Mouse (Mus musculus): ENCODE results near the gene Ngb. TPM values are rescaled to one million over a fixed set of nuclear protein-coding genes. Genes with fewer than 3 reads are reported as not detected.

Gene Ngb
- 3.8 and 5.0 TPM in 2 replicates for polyA plus RNA-seq (2012; rRNA removed)

- H3K4me3 ChIP-seq (replicated peaks; ENCODE audit: insufficient read depth, low read depth, low read length), result no peak within 1 kb of the TSS
- H3K4me1 ChIP-seq (ENCODE audit: control insufficient read depth, insufficient read depth, low read length), result peaks cover 7% of the 10 kb centered on the region
- H3K27ac ChIP-seq (ENCODE audit: insufficient read depth, low read length), result no peak within 1 kb of the TSS
- peaks cover 1% of the 10 kb centered on the region; the same call in 1 of the 2 replicates for H3K27me3 ChIP-seq (ENCODE audit: control insufficient read depth, insufficient read depth, low read length)
- TF ChIP-seq CTCF (IDR thresholded peaks at IDR 0.05; ENCODE audit: borderline replicate concordance, insufficient read depth, low read depth, low read length), result no peak
- no peak for TF ChIP-seq POLR2A (IDR thresholded peaks at IDR 0.05; ENCODE audit: borderline replicate concordance, insufficient read depth, low read length)
- 8% methylated on average over 32 of the region's 32 CpGs for WGBS
- no peak for DNase-seq
Observed at GRCm38 (mm10) chr12:87102165-87102631, at the start of gene Ngb. Gene Ngb, minus strand, starts transcription at chr12:87102539.

GRCm38 (mm10) chr12:87149471-87149870 is 47.1 kb upstream of the Ngb start:
- H3K4me3 ChIP-seq (replicated peaks; ENCODE audit: insufficient read depth, low read depth, low read length), result no peak overlapping the region
- no peak for TF ChIP-seq POLR2A (IDR thresholded peaks at IDR 0.05; ENCODE audit: borderline replicate concordance, insufficient read depth, low read length)
- no peak for TF ChIP-seq CTCF (IDR thresholded peaks at IDR 0.05; ENCODE audit: borderline replicate concordance, insufficient read depth, low read depth, low read length)
- WGBS, result 97% methylated on average over 5 of the region's 5 CpGs
- no peak overlapping the region for H3K27ac ChIP-seq (ENCODE audit: insufficient read depth, low read length)
- no peaks in the 10 kb centered on the region for H3K27me3 ChIP-seq (ENCODE audit: control insufficient read depth, insufficient read depth, low read length)
- peak in 1 of 2 experiments; percentile 8 for DNase-seq
- H3K4me1 ChIP-seq (ENCODE audit: control insufficient read depth, insufficient read depth, low read length), result no peaks in the 10 kb centered on the region

- TF ChIP-seq POLR2A (IDR thresholded peaks at IDR 0.05; ENCODE audit: borderline replicate concordance, insufficient read depth, low read length) (no peak), CTCF (IDR thresholded peaks at IDR 0.05; ENCODE audit: borderline replicate concordance, insufficient read depth, low read depth, low read length) (no peak)
- Histone ChIP-seq H3K4me1 (ENCODE audit: control insufficient read depth, insufficient read depth, low read length) (no peaks in the 10 kb centered on the region), H3K27me3 (ENCODE audit: control insufficient read depth, insufficient read depth, low read length) (no peaks in the 10 kb centered on the region), H3K4me3 (replicated peaks; ENCODE audit: insufficient read depth, low read depth, low read length) (peak overlapping the region; percentile 100), H3K27ac (ENCODE audit: insufficient read depth, low read length) (peak overlapping the region; percentile 80; the same call in 1 of the 2 replicates)
- DNase-seq, result no peak
- WGBS, result 10% methylated on average over 15 of the region's 15 CpGs
Observed at GRCm38 (mm10) chr12:87148136-87148535, 45.8 kb upstream of the Ngb start.

GRCm38 (mm10) chr12:87147395-87148089 is 45.2 kb upstream of the Ngb start, which contains the start of gene Pomt2:
Gene Pomt2, minus strand, starts transcription at chr12:87147968.
- TF ChIP-seq POLR2A (IDR thresholded peaks at IDR 0.05; ENCODE audit: borderline replicate concordance, insufficient read depth, low read length) (peak; percentile 62), CTCF (IDR thresholded peaks at IDR 0.05; ENCODE audit: borderline replicate concordance, insufficient read depth, low read depth, low read length) (no peak)

GRCm38 (mm10) chr12:87146966-87147365 is 44.6 kb upstream of the Ngb start, which contains the start of gene Gstz1:
Gene Gstz1, plus strand, starts transcription at chr12:87147165.
- DNase-seq, result peak; percentile 83
- H3K27me3 ChIP-seq (ENCODE audit: control insufficient read depth, insufficient read depth, low read length), result no peaks in the 10 kb centered on the region
- WGBS, result 0% methylated on average over 27 of the region's 27 CpGs
- H3K4me3 ChIP-seq (replicated peaks; ENCODE audit: insufficient read depth, low read depth, low read length), result peak within 1 kb of the TSS; percentile 100
- TF ChIP-seq POLR2A (IDR thresholded peaks at IDR 0.05; ENCODE audit: borderline replicate concordance, insufficient read depth, low read length), result no peak
- TF ChIP-seq CTCF (IDR thresholded peaks at IDR 0.05; ENCODE audit: borderline replicate concordance, insufficient read depth, low read depth, low read length), result no peak
- H3K27ac ChIP-seq (ENCODE audit: insufficient read depth, low read length), result peak within 1 kb of the TSS; percentile 80
- H3K4me1 ChIP-seq (ENCODE audit: control insufficient read depth, insufficient read depth, low read length), result no peaks in the 10 kb centered on the region

More at GRCm38 (mm10) chr12:87147395-87148089, 45.2 kb upstream of the Ngb start, which contains the start of gene Pomt2:
- DNase-seq, result peak; percentile 93 to 97
- no peaks in the 10 kb centered on the region for H3K27me3 ChIP-seq (ENCODE audit: control insufficient read depth, insufficient read depth, low read length)
- WGBS, result under 1% methylated on average over 61 of the region's 61 CpGs
- H3K4me3 ChIP-seq (replicated peaks; ENCODE audit: insufficient read depth, low read depth, low read length), result peak within 1 kb of the TSS; percentile 100
- no peaks in the 10 kb centered on the region for H3K4me1 ChIP-seq (ENCODE audit: control insufficient read depth, insufficient read depth, low read length)
- H3K27ac ChIP-seq (ENCODE audit: insufficient read depth, low read length), result peak within 1 kb of the TSS; percentile 80

- TF ChIP-seq CTCF (IDR thresholded peaks at IDR 0.05; ENCODE audit: borderline replicate concordance, insufficient read depth, low read depth, low read length) (no peak), POLR2A (IDR thresholded peaks at IDR 0.05; ENCODE audit: borderline replicate concordance, insufficient read depth, low read length) (no peak)
- H3K4me1 ChIP-seq (ENCODE audit: control insufficient read depth, insufficient read depth, low read length), result no peaks in the 10 kb centered on the region
- no peaks in the 10 kb centered on the region for H3K27me3 ChIP-seq (ENCODE audit: control insufficient read depth, insufficient read depth, low read length)
- DNase-seq, result no peak
- H3K27ac ChIP-seq (ENCODE audit: insufficient read depth, low read length), result no peak overlapping the region
- WGBS, result 63% methylated on average over 2 of the region's 2 CpGs
- no peak overlapping the region for H3K4me3 ChIP-seq (replicated peaks; ENCODE audit: insufficient read depth, low read depth, low read length)
Observed at GRCm38 (mm10) chr12:87142156-87142555, 39.8 kb upstream of the Ngb start.

GRCm38 (mm10) chr12:87138768-87139167 is 36.4 kb upstream of the Ngb start:
- Histone ChIP-seq H3K4me3 (replicated peaks; ENCODE audit: insufficient read depth, low read depth, low read length) (no peak overlapping the region), H3K27me3 (ENCODE audit: control insufficient read depth, insufficient read depth, low read length) (no peaks in the 10 kb centered on the region), H3K4me1 (ENCODE audit: control insufficient read depth, insufficient read depth, low read length) (no peaks in the 10 kb centered on the region), H3K27ac (ENCODE audit: insufficient read depth, low read length) (no peak overlapping the region)
- 81% methylated on average over 2 of the region's 2 CpGs for WGBS
- DNase-seq, result no peak
- no peak for TF ChIP-seq POLR2A (IDR thresholded peaks at IDR 0.05; ENCODE audit: borderline replicate concordance, insufficient read depth, low read length)

GRCm38 (mm10) chr12:87138342-87138701 is 36.0 kb upstream of the Ngb start:
- DNase-seq, result no peak
- no peaks in the 10 kb centered on the region for H3K27me3 ChIP-seq (ENCODE audit: control insufficient read depth, insufficient read depth, low read length)
- no peak for TF ChIP-seq POLR2A (IDR thresholded peaks at IDR 0.05; ENCODE audit: borderline replicate concordance, insufficient read depth, low read length)
- no peak for TF ChIP-seq CTCF (IDR thresholded peaks at IDR 0.05; ENCODE audit: borderline replicate concordance, insufficient read depth, low read depth, low read length)
- no peaks in the 10 kb centered on the region for H3K4me1 ChIP-seq (ENCODE audit: control insufficient read depth, insufficient read depth, low read length)
- no peak overlapping the region for H3K4me3 ChIP-seq (replicated peaks; ENCODE audit: insufficient read depth, low read depth, low read length)
- no peak overlapping the region for H3K27ac ChIP-seq (ENCODE audit: insufficient read depth, low read length)
- 48% methylated on average over 2 of the region's 2 CpGs for WGBS

Data from cerebellum, adult 2 months (tissue).